18 mouse cellular contexts compared by ENCODE assay signal in the genomic region with DNA sequence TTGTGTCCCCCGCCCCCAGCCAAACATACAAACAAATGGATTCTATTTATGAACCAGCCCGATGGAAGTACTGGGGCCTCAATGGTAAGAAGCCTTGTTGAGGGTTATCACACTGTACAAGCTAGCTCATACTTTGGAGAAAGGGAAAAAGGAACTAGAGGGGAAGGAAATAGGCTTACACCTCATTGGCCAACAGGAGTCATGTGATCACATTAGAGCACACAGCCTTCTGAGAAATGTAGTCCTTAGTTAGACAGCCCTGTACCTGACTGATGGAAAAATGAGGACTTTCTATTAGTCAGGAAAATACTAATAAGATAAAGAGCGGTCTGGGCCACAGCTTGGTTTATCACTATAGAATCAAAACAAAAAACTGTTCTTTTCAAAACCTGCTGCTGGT.
DNase-seq lines count a peak whose midpoint lies in the region; ATAC-seq and TF ChIP-seq lines count a peak whose summit lies in the region.
"Had no signal": no experiment of that assay in that cellular context is flagged by ENCODE, and none has a peak within 500 bp of the region (broad histone marks: within the 10 kb centered on the region; RNA-seq: fewer than 3 reads in every experiment).

No protein-coding gene starts in this region.

- peaks cover 6% of the 10 kb centered on the region; the same call in 1 of the 2 replicates for H3K4me1 ChIP-seq in lung, adult 2 months (ENCODE audit: control insufficient read depth, insufficient read depth, low read length)
- peaks cover 3 to 43% of the 10 kb centered on the region in 2 experiments; a peak in 3 of 4 replicates for H3K4me1 ChIP-seq in CH12.LX (ENCODE audit: control insufficient read depth in 1 of 2, insufficient read depth in 2 of 2)
- H3K4me1 ChIP-seq in liver, postnatal 0 days (ENCODE audit: insufficient read depth): peaks cover 18% of the 10 kb centered on the region
- H3K4me1 ChIP-seq: midbrain, embryonic 12.5 days had no signal

- no peak overlapping the region for H3K4me3 ChIP-seq in lung, adult 2 months (replicated peaks; ENCODE audit: extremely low read depth, low read depth, low read length)
- no peak overlapping the region for H3K4me3 ChIP-seq in CH12.LX (replicated peaks in 1 of 3; ENCODE audit: low read depth in 2 of 3, low read length in 2 of 3, poor library complexity in 1 of 3)
- no peak overlapping the region for H3K4me3 ChIP-seq in liver, postnatal 0 days (ENCODE audit: low read depth, low read length)
- H3K4me3 ChIP-seq: forebrain, embryonic 13.5 days; heart, embryonic 12.5 days; limb, embryonic 10.5 days; midbrain, embryonic 12.5 days; neural tube, embryonic 15.5 days had no signal

- no peaks in the 10 kb centered on the region for H3K36me3 ChIP-seq in CH12.LX (replicated peaks in 1 of 2; ENCODE audit: control insufficient read depth in 1 of 2, insufficient read depth in 1 of 2, low read length in 1 of 2)
- H3K36me3 ChIP-seq in splenic B cell, adult 2 months (ENCODE audit: control insufficient read depth, insufficient read depth, low read length, poor library complexity, severe bottlenecking): no peaks in the 10 kb centered on the region
- H3K36me3 ChIP-seq in liver, postnatal 0 days (replicated peaks; ENCODE audit: insufficient read depth, low read length): no peaks in the 10 kb centered on the region
- H3K36me3 ChIP-seq: heart, embryonic 12.5 days; limb, embryonic 10.5 days; midbrain, embryonic 12.5 days; neural tube, embryonic 15.5 days had no signal

- TF ChIP-seq POLR2A in lung, adult 2 months (IDR thresholded peaks at IDR 0.05; ENCODE audit: borderline replicate concordance, extremely low read depth, low read depth, low read length): no peak
- TF ChIP-seq POLR2A in CH12.LX (IDR thresholded peaks at IDR 0.05; ENCODE audit: low read depth, low read length): no peak

- WGBS in lung, adult 2 months: 83% methylated on average over 3 of the region's 3 CpGs
- WGBS in liver, postnatal 0 days (ENCODE audit: insufficient replicate concordance): 57% methylated on average over 3 of the region's 3 CpGs

- TF ChIP-seq RAD21 in CH12.LX (IDR thresholded peaks at IDR 0.05; ENCODE audit: low read depth, low read length): no peak

- no peaks in the 10 kb centered on the region for H3K27me3 ChIP-seq in CH12.LX (replicated peaks)
- H3K27me3 ChIP-seq in splenic B cell, adult 2 months (ENCODE audit: control insufficient read depth, insufficient read depth, low read length, poor library complexity, severe bottlenecking): no peaks in the 10 kb centered on the region
- H3K27me3 ChIP-seq in liver, postnatal 0 days (ENCODE audit: insufficient read depth, low read length): no peaks in the 10 kb centered on the region
- H3K27me3 ChIP-seq: forebrain, embryonic 13.5 days; heart, embryonic 12.5 days; midbrain, embryonic 12.5 days; neural tube, embryonic 15.5 days; Patski had no signal

- TF ChIP-seq EP300 in CH12.LX (IDR thresholded peaks at IDR 0.05; ENCODE audit: low read length): no peak
- no peak for TF ChIP-seq EP300 in liver, postnatal 0 days (IDR thresholded peaks at IDR 0.05; ENCODE audit: low read depth)

- H3K79me2 ChIP-seq in CH12.LX (replicated peaks; ENCODE audit: control insufficient read depth, extremely low read depth, insufficient read depth, poor library complexity, severe bottlenecking): no peaks in the 10 kb centered on the region

- peak; percentile 73 for ATAC-seq in common myeloid progenitor, adult 5-6 weeks (replicated peaks; ENCODE audit: low read depth, poor library complexity, severe bottlenecking)
- no peak for ATAC-seq in liver, postnatal 0 days
- ATAC-seq: forebrain, embryonic 13.5 days; Patski had no signal

- no peak for TF ChIP-seq CTCF in lung, adult 2 months (IDR thresholded peaks at IDR 0.05; ENCODE audit: insufficient read depth, low read length)
- no peak for TF ChIP-seq CTCF in CH12.LX (conservative IDR thresholded peaks at IDR 0.05 in 1 of 2, IDR thresholded peaks at IDR 0.05 in 1 of 2; ENCODE audit: low read depth in 2 of 2, low read length in 2 of 2)
- TF ChIP-seq CTCF in liver, postnatal 0 days (IDR thresholded peaks at IDR 0.05; ENCODE audit: low read depth): no peak

- no peaks in the 10 kb centered on the region for H3K9me3 ChIP-seq in CH12.LX (replicated peaks; ENCODE audit: low read length)
- H3K9me3 ChIP-seq in liver, postnatal 0 days (ENCODE audit: low read length): no peaks in the 10 kb centered on the region
- H3K9me3 ChIP-seq: forebrain, embryonic 13.5 days; heart, embryonic 12.5 days; limb, embryonic 10.5 days; midbrain, embryonic 12.5 days; neural tube, embryonic 15.5 days had no signal

- H3K4me2 ChIP-seq in CH12.LX (ENCODE audit: insufficient read depth, low read depth, poor library complexity, severe bottlenecking): no peak overlapping the region
- H3K4me2 ChIP-seq in liver, postnatal 0 days (ENCODE audit: low read depth, low read length): no peak overlapping the region
- H3K4me2 ChIP-seq: forebrain, embryonic 13.5 days; heart, embryonic 12.5 days; midbrain, embryonic 12.5 days; neural tube, embryonic 15.5 days had no signal

- dilution Hi-C loops in CH12.LX (cut with MboI; ENCODE audit: extremely low pct_ligation_motif_present, extremely low pct_unique_long_range_greater_than_20kb, low sequenced_read_pairs): no loop called here

- no peak overlapping the region for H3K27ac ChIP-seq in CH12.LX (ENCODE audit: insufficient read depth, low read depth)
- H3K27ac ChIP-seq in liver, postnatal 0 days (ENCODE audit: low read depth): no peak overlapping the region
- H3K27ac ChIP-seq: forebrain, embryonic 13.5 days; limb, embryonic 10.5 days; liver, embryonic 14.5 days; midbrain, embryonic 12.5 days; neural tube, embryonic 15.5 days had no signal

- in situ Hi-C loops in CH12.LX (cut with MboI; ENCODE audit: low pct_ligation_motif_present, low pct_unique_long_range_greater_than_20kb, low sequenced_read_pairs): no loop called here

- H3K9ac ChIP-seq in CH12.LX (ENCODE audit: insufficient read depth, low read depth): no peak overlapping the region
- no peak overlapping the region for H3K9ac ChIP-seq in liver, postnatal 0 days (replicated peaks)
- H3K9ac ChIP-seq: forebrain, embryonic 13.5 days; heart, embryonic 12.5 days; liver, embryonic 14.5 days; midbrain, embryonic 12.5 days; neural tube, embryonic 15.5 days had no signal

- DNase-seq in lung, postnatal 36 days: peak; percentile 30
- no peak for DNase-seq in lung, adult 2 months
- DNase-seq in CH12.LX (ENCODE audit: extremely low read depth): peak; percentile 52
- DNase-seq in splenic B cell, adult 2 months (ENCODE audit: low read depth, low spot score): peak; percentile 44
- no peak for DNase-seq in cerebellum, adult 8-10 months
- DNase-seq in liver, postnatal 0 days: no peak
- DNase-seq: cerebellum, postnatal 25 days; heart, postnatal 4 days; lung, postnatal 10 days; right cerebral cortex, postnatal 4 days had no signal

TF ChIP-seq in CH12.LX, 34 proteins besides CTCF, POLR2A, EP300 and RAD21 (continues in another document):
- TF ChIP-seq ETS1 (conservative IDR thresholded peaks at IDR 0.05; ENCODE audit: low read depth, low read length): no peak
- peak; percentile 90 for TF ChIP-seq USF2 (conservative IDR thresholded peaks at IDR 0.05; ENCODE audit: low read depth, low read length)
- no peak for TF ChIP-seq ZC3H11A (IDR thresholded peaks at IDR 0.05; ENCODE audit: low read depth, low read length)
- TF ChIP-seq TCF12 (IDR thresholded peaks at IDR 0.05; ENCODE audit: low read depth, low read length): no peak
- no peak for TF ChIP-seq IRF4 (IDR thresholded peaks at IDR 0.05; ENCODE audit: low read depth, low read length)
- TF ChIP-seq HCFC1 (IDR thresholded peaks at IDR 0.05; ENCODE audit: low read depth, low read length): peak; percentile 66
- TF ChIP-seq E2F4 (IDR thresholded peaks at IDR 0.05; ENCODE audit: insufficient replicate concordance, low read depth, low read length): no peak
- TF ChIP-seq CHD2 (IDR thresholded peaks at IDR 0.05; ENCODE audit: low read length): no peak
- TF ChIP-seq NRF1 (IDR thresholded peaks at IDR 0.05; ENCODE audit: low read depth, low read length): no peak
- TF ChIP-seq ZKSCAN1 (IDR thresholded peaks at IDR 0.05; ENCODE audit: borderline replicate concordance, low read depth, low read length): no peak
- no peak for TF ChIP-seq NELFE (IDR thresholded peaks at IDR 0.05; ENCODE audit: low read depth, low read length)
- TF ChIP-seq ZNF384 (IDR thresholded peaks at IDR 0.05; ENCODE audit: low read depth, low read length): no peak
- TF ChIP-seq TBP (conservative IDR thresholded peaks at IDR 0.05; ENCODE audit: low read depth, low read length): no peak
- TF ChIP-seq BHLHE40 (IDR thresholded peaks at IDR 0.05; ENCODE audit: low read depth, low read length): no peak
- TF ChIP-seq MEF2A (IDR thresholded peaks at IDR 0.05; ENCODE audit: borderline replicate concordance, low read depth, low read length): no peak
- TF ChIP-seq ZMIZ1 (IDR thresholded peaks at IDR 0.05; ENCODE audit: low read depth, low read length): no peak
- no peak for TF ChIP-seq MAFK (IDR thresholded peaks at IDR 0.05; ENCODE audit: insufficient replicate concordance, low read length)
- no peak for TF ChIP-seq POLR2AphosphoS2 (IDR thresholded peaks at IDR 0.05; ENCODE audit: low read depth, low read length)
- no peak for TF ChIP-seq CHD1 (IDR thresholded peaks at IDR 0.05; ENCODE audit: low read depth, low read length)
- TF ChIP-seq SMC3 (IDR thresholded peaks at IDR 0.05; ENCODE audit: low read depth, low read length): no peak
- TF ChIP-seq KAT2A (IDR thresholded peaks at IDR 0.05; ENCODE audit: insufficient replicate concordance, low read length): no peak
- TF ChIP-seq GABPA (IDR thresholded peaks at IDR 0.05; ENCODE audit: insufficient replicate concordance, low read depth, low read length): no peak
- no peak for TF ChIP-seq JUND (conservative IDR thresholded peaks at IDR 0.05; ENCODE audit: low read depth, low read length)
- peak; percentile 85 for TF ChIP-seq USF1 (IDR thresholded peaks at IDR 0.05; ENCODE audit: low read depth, low read length)
- no peak for TF ChIP-seq PAX5 (IDR thresholded peaks at IDR 0.05; ENCODE audit: low read length)
- no peak for TF ChIP-seq MXI1 (IDR thresholded peaks at IDR 0.05; ENCODE audit: low read depth, low read length)
- TF ChIP-seq JUN (IDR thresholded peaks at IDR 0.05; ENCODE audit: insufficient read depth, low read depth, low read length): no peak
- 0 out of 2 replicates have a peak, but pooled peaks have one; percentile 12 for TF ChIP-seq ELF1 (IDR thresholded peaks at IDR 0.05; ENCODE audit: low read depth, low read length)
- no peak for TF ChIP-seq RCOR1 (conservative IDR thresholded peaks at IDR 0.05; ENCODE audit: low read depth, low read length)
- no peak for TF ChIP-seq MAZ (IDR thresholded peaks at IDR 0.05; ENCODE audit: low read depth, low read length)
- no peak for TF ChIP-seq MYC (IDR thresholded peaks at IDR 0.05; ENCODE audit: low read depth, low read length)
- TF ChIP-seq UBTF (IDR thresholded peaks at IDR 0.05; ENCODE audit: low read depth, low read length): no peak
- TF ChIP-seq SIN3A (IDR thresholded peaks at IDR 0.05; ENCODE audit: low read length): no peak

Comparison
In these comparisons a context has a peak if more than half of its experiments do, and no peak if none do; other contexts are left out.
1. DNase-seq: peak in lung, postnatal 36 days (single experiment), CH12.LX (single experiment) and splenic B cell, adult 2 months (single experiment); none in lung, adult 2 months (single experiment), cerebellum, adult 8-10 months (single experiment) and liver, postnatal 0 days (single experiment).